Mouse (Mus musculus): Measurements from ENCODE around the gene P4htm. TPM values are rescaled to one million over a fixed set of nuclear protein-coding genes. Genes with fewer than 3 reads are reported as not detected.

P4htm gene
- total RNA-seq, 2 experiments from 2014 or later = 87.0 to 93.7 TPM

- intact Hi-C loops (cut with DNase I) = no loop called here
- no peak for DNase-seq (ENCODE audit: low spot score in 2 of 2)
These were observed 33.3 kb downstream of the P4htm start for GRCm38 (mm10) chr9:108564131-108564530.

GRCm38 (mm10) chr9:108563671-108564070, 33.8 kb downstream of the P4htm start:
- intact Hi-C loops (cut with DNase I) = no loop called here
- no peak for DNase-seq (ENCODE audit: low spot score in 2 of 2)

GRCm38 (mm10) chr9:108560227-108560841, 37.1 kb downstream of the P4htm start, which contains the start of gene Impdh2:
Gene Impdh2, plus strand, starts transcription at chr9:108560286.
- intact Hi-C loops (cut with DNase I) = no loop called here
- peak; percentile 90 to 94 for DNase-seq (ENCODE audit: low spot score in 2 of 2)

GRCm38 (mm10) chr9:108559169-108559568, 38.3 kb downstream of the P4htm start:
- intact Hi-C loops (cut with DNase I) = no loop called here

GRCm38 (mm10) chr9:108546875-108547274, 50.6 kb downstream of the P4htm start:
- DNase-seq (ENCODE audit: low spot score in 2 of 2) = no peak
- intact Hi-C loops (cut with DNase I) = no loop called here

More at GRCm38 (mm10) chr9:108559169-108559568, 38.3 kb downstream of the P4htm start:
- DNase-seq (ENCODE audit: low spot score in 2 of 2) = no peak

- DNase-seq (ENCODE audit: low spot score in 2 of 2) = no peak
- intact Hi-C loops (cut with DNase I) = no loop called here
These were observed 51.5 kb downstream of the P4htm start for GRCm38 (mm10) chr9:108545986-108546385.

GRCm38 (mm10) chr9:108540846-108541245, 56.6 kb downstream of the P4htm start:
- intact Hi-C loops (cut with DNase I) = no loop called here
- no peak for DNase-seq (ENCODE audit: low spot score in 2 of 2)

- no peak for DNase-seq (ENCODE audit: low spot score in 2 of 2)
- intact Hi-C loops (cut with DNase I) = no loop called here
These were observed 66.0 kb downstream of the P4htm start for GRCm38 (mm10) chr9:108531496-108531895.

GRCm38 (mm10) chr9:108530954-108531353, 66.5 kb downstream of the P4htm start:
- intact Hi-C loops (cut with DNase I) = no loop called here
- DNase-seq (ENCODE audit: low spot score in 2 of 2) = no peak

Small RNA genes lying within 50 kb of the gene (microRNA-seq; reads per million reads assigned to microRNA genes)
- gene Gm24083 = not detected
- not detected for gene Mir191
- gene Mir425 = 892 reads per million, percentile 77 among the genes with 10 or more reads in this experiment

Other genes with a start within 250 kb of the P4htm start
- 100 to 1,000 TPM in 1 of 2 experiments, 10 to 100 TPM in 1; 99.3 to 122 TPM for gene Usp4, start 249.8 kb downstream of the P4htm start, total RNA-seq (2021)
- 1 to 10 TPM; 1.5 to 3.2 TPM for gene 1700102P08Rik, start 204.9 kb downstream of the P4htm start, total RNA-seq (2021)
- under 1 TPM; 0.14 to 0.15 TPM for gene Ccdc36, start 169.2 kb downstream of the P4htm start, total RNA-seq (2021)
- not detected for gene BC048562, start 161.2 kb downstream of the P4htm start, total RNA-seq (2021)
- gene Ccdc71, start 137.1 kb downstream of the P4htm start, total RNA-seq (2021) = 10 to 100 TPM; 36.1 to 41.5 TPM
- gene Klhdc8b, start 136.1 kb downstream of the P4htm start, total RNA-seq (2021) = 10 to 100 TPM; 31.1 to 33.9 TPM
- 10 to 100 TPM; 22.8 to 43.1 TPM for gene Lamb2, start 117.9 kb downstream of the P4htm start, total RNA-seq (2021)
- gene Usp19, start 107.1 kb downstream of the P4htm start, total RNA-seq (2021) = 100 to 1,000 TPM; 124 to 154 TPM
- 10 to 100 TPM; 73.6 to 76.9 TPM for gene Qars, start 90.0 kb downstream of the P4htm start, total RNA-seq (2021)
- 100 to 1,000 TPM; 135 to 149 TPM for gene Qrich1, start 80.9 kb downstream of the P4htm start, total RNA-seq (2021)
- 10 to 100 TPM; 47.7 to 47.9 TPM for gene Impdh2, start 37.4 kb downstream of the P4htm start, total RNA-seq (2021)
- 10 to 100 TPM; 62.8 to 70.1 TPM for gene Ndufaf3, start 30.2 kb downstream of the P4htm start, total RNA-seq (2021)
- gene Dalrd3, start 27.8 kb downstream of the P4htm start, total RNA-seq (2021) = 10 to 100 TPM; 70.1 to 99.4 TPM
- gene Wdr6, start 18.9 kb downstream of the P4htm start, total RNA-seq (2021) = 100 to 1,000 TPM; 112 to 118 TPM
- gene Arih2, start 51.7 kb upstream of the P4htm start, total RNA-seq (2021) = 10 to 100 TPM; 49.5 to 53.5 TPM
- 10 to 100 TPM; 11.8 to 14.1 TPM for gene Slc25a20, start 64.4 kb upstream of the P4htm start, total RNA-seq (2021)
- gene Prkar2a, start 91.6 kb upstream of the P4htm start, total RNA-seq (2021) = 10 to 100 TPM; 45.8 to 49.2 TPM
- 100 to 1,000 TPM; 155 to 158 TPM for gene Ip6k2, start 186.1 kb upstream of the P4htm start, total RNA-seq (2021)
- 10 to 100 TPM; 56.0 to 60.6 TPM for gene Nckipsd, start 210.7 kb upstream of the P4htm start, total RNA-seq (2021)
- 10 to 100 TPM; 43.4 to 74.0 TPM for gene Celsr3, start 228.7 kb upstream of the P4htm start, total RNA-seq (2021)

Measured in left cerebral cortex, postnatal 36 days (tissue).